Mouse (Mus musculus): Measurements from ENCODE around the gene Mlxip. TPM values are rescaled to one million over a fixed set of nuclear protein-coding genes. Genes with fewer than 3 reads are reported as not detected.

Gene Mlxip
- 11.2 and 11.5 TPM in 2 replicates for polyA plus RNA-seq (2015; fragmentation: Nextera tagmentation; extraction: Ambion mirVana)

GRCm38 (mm10) chr5:123394303-123394956, at the start of gene Mlxip:
Gene Mlxip (plus strand): TSS chr5:123394798.
- ATAC-seq (peak; percentile 98), DNase-seq (ENCODE audit: low spot score) (peak; percentile 99)
- under 1% methylated on average over 37 of the region's 50 CpGs for WGBS
- Histone ChIP-seq H3K27me3 (replicated peaks; ENCODE audit: insufficient read depth, low read length) (no peaks in the 10 kb centered on the region), H3K9ac (replicated peaks; ENCODE audit: low read depth) (peak within 1 kb of the TSS; percentile 93), H3K4me2 (replicated peaks; ENCODE audit: low read depth, low read length) (peak within 1 kb of the TSS; percentile 90), H3K4me1 (ENCODE audit: insufficient read depth, low read depth, low read length) (peaks cover 19% of the 10 kb centered on the region; the same call in 1 of the 2 replicates), H3K4me3 (ENCODE audit: low read depth, low read length) (peak within 1 kb of the TSS; percentile 96), H3K36me3 (ENCODE audit: insufficient read depth, low read length) (no peaks in the 10 kb centered on the region), H3K27ac (ENCODE audit: low read length) (peak within 1 kb of the TSS; percentile 88), H3K9me3 (ENCODE audit: low read length) (no peaks in the 10 kb centered on the region)
- TF ChIP-seq EP300 (IDR thresholded peaks at IDR 0.05) (peak; percentile 3; the same call in 1 of the 2 replicates), CTCF (IDR thresholded peaks at IDR 0.05) (peak; percentile 42)

- DNase-seq (ENCODE audit: low spot score) (peak; percentile 74), ATAC-seq (peak; percentile 36)
- peak overlapping the region; percentile 89 for H3K4me3 ChIP-seq (ENCODE audit: low read depth, low read length)
- peak overlapping the region; percentile 96 for H3K4me2 ChIP-seq (replicated peaks; ENCODE audit: low read depth, low read length)
- H3K27me3 ChIP-seq (replicated peaks; ENCODE audit: insufficient read depth, low read length), result no peaks in the 10 kb centered on the region
- H3K9me3 ChIP-seq (ENCODE audit: low read length), result no peaks in the 10 kb centered on the region
- H3K27ac ChIP-seq (ENCODE audit: low read length), result peak overlapping the region; percentile 96
- under 1% methylated on average over 45 of the region's 87 CpGs for WGBS
- H3K36me3 ChIP-seq (ENCODE audit: insufficient read depth, low read length), result no peaks in the 10 kb centered on the region
- TF ChIP-seq CTCF (IDR thresholded peaks at IDR 0.05) (no peak), EP300 (IDR thresholded peaks at IDR 0.05) (no peak)
- peaks cover 16% of the 10 kb centered on the region for H3K4me1 ChIP-seq (ENCODE audit: insufficient read depth, low read depth, low read length)
- H3K9ac ChIP-seq (replicated peaks; ENCODE audit: low read depth), result peak overlapping the region; percentile 66
Measured at GRCm38 (mm10) chr5:123344963-123345852, 49.4 kb upstream of the Mlxip start.

- peak overlapping the region; percentile 96 for H3K27ac ChIP-seq (ENCODE audit: low read length)
- H3K36me3 ChIP-seq (ENCODE audit: insufficient read depth, low read length), result no peaks in the 10 kb centered on the region
- peak; percentile 64 for ATAC-seq
- TF ChIP-seq CTCF (IDR thresholded peaks at IDR 0.05), result no peak
- no peak for TF ChIP-seq EP300 (IDR thresholded peaks at IDR 0.05)
- DNase-seq (ENCODE audit: low spot score), result peak; percentile 90
- H3K9ac ChIP-seq (replicated peaks; ENCODE audit: low read depth), result peak overlapping the region; percentile 66; the same call in 1 of the 2 replicates
- WGBS, result 4% methylated on average over 22 of the region's 22 CpGs
- H3K27me3 ChIP-seq (replicated peaks; ENCODE audit: insufficient read depth, low read length), result no peaks in the 10 kb centered on the region
- H3K9me3 ChIP-seq (ENCODE audit: low read length), result no peaks in the 10 kb centered on the region
- peaks cover 16% of the 10 kb centered on the region for H3K4me1 ChIP-seq (ENCODE audit: insufficient read depth, low read depth, low read length)
- peak overlapping the region; percentile 89 for H3K4me3 ChIP-seq (ENCODE audit: low read depth, low read length)
- H3K4me2 ChIP-seq (replicated peaks; ENCODE audit: low read depth, low read length), result peak overlapping the region; percentile 96
Measured at GRCm38 (mm10) chr5:123345853-123346654, 48.5 kb upstream of the Mlxip start.

- Histone ChIP-seq H3K27me3 (replicated peaks; ENCODE audit: insufficient read depth, low read length) (no peaks in the 10 kb centered on the region), H3K36me3 (ENCODE audit: insufficient read depth, low read length) (no peaks in the 10 kb centered on the region), H3K4me3 (ENCODE audit: low read depth, low read length) (peak overlapping the region; percentile 89; the same call in 1 of the 2 replicates), H3K27ac (ENCODE audit: low read length) (peak overlapping the region; percentile 96), H3K4me2 (replicated peaks; ENCODE audit: low read depth, low read length) (peak overlapping the region; percentile 96), H3K4me1 (ENCODE audit: insufficient read depth, low read depth, low read length) (peaks cover 16% of the 10 kb centered on the region), H3K9me3 (ENCODE audit: low read length) (no peaks in the 10 kb centered on the region), H3K9ac (replicated peaks; ENCODE audit: low read depth) (peak overlapping the region; percentile 34; the same call in 1 of the 2 replicates)
- DNase-seq (ENCODE audit: low spot score) (peak; percentile 24), ATAC-seq (no peak)
- no peak for TF ChIP-seq EP300 (IDR thresholded peaks at IDR 0.05)
- TF ChIP-seq CTCF (IDR thresholded peaks at IDR 0.05), result no peak
- 55% methylated on average over 7 of the region's 7 CpGs for WGBS
Measured at GRCm38 (mm10) chr5:123346701-123347270, 47.8 kb upstream of the Mlxip start.

- Histone ChIP-seq H3K27ac (ENCODE audit: low read length) (no peak overlapping the region), H3K4me2 (replicated peaks; ENCODE audit: low read depth, low read length) (no peak overlapping the region), H3K4me1 (ENCODE audit: insufficient read depth, low read depth, low read length) (peaks cover 16% of the 10 kb centered on the region), H3K36me3 (ENCODE audit: insufficient read depth, low read length) (no peaks in the 10 kb centered on the region), H3K4me3 (ENCODE audit: low read depth, low read length) (no peak overlapping the region), H3K9me3 (ENCODE audit: low read length) (no peaks in the 10 kb centered on the region), H3K9ac (replicated peaks; ENCODE audit: low read depth) (no peak overlapping the region), H3K27me3 (replicated peaks; ENCODE audit: insufficient read depth, low read length) (no peaks in the 10 kb centered on the region)
- TF ChIP-seq EP300 (IDR thresholded peaks at IDR 0.05) (no peak), CTCF (IDR thresholded peaks at IDR 0.05) (no peak)
- no peak for DNase-seq (ENCODE audit: low spot score)
- WGBS, result 64% methylated on average over 2 of the region's 2 CpGs
- no peak for ATAC-seq
Measured at GRCm38 (mm10) chr5:123347985-123348384, 46.6 kb upstream of the Mlxip start.

Data from lung, postnatal 0 days (tissue).